Mouse (Mus musculus) myocyte (in vitro differentiated cells): ENCODE results near the gene Zfp445. TPM values are rescaled to one million over a fixed set of nuclear protein-coding genes. Genes with fewer than 3 reads are reported as not detected.
A peak's percentile ranks its signal among the peaks of the same experiment; 100 is the strongest.

Experiments used
- H3K27me3 ChIP-seq: one replicate; pipeline ENCODE4 v1.6.1; 2011; ENCODE audit not compliant: control insufficient read depth, insufficient read depth, insufficient read length
- H3K36me3 ChIP-seq: one replicate; pipeline ENCODE4 v1.6.1; 2011; ENCODE audit not compliant: control insufficient read depth, insufficient read depth
- H3K4me2 ChIP-seq: one replicate; pipeline ENCODE4 v1.6.1; 2011; ENCODE audit warnings: low read depth, control low read depth
- H3K4me3 ChIP-seq: one replicate; pipeline ENCODE4 v1.5.1; 2011; ENCODE audit warnings: mild to moderate bottlenecking, control low read depth, moderate library complexity
- H3K79me2 ChIP-seq: one replicate; pipeline ENCODE4 v1.6.1; 2011; ENCODE audit not compliant: control insufficient read depth, insufficient read depth
- H3ac ChIP-seq: one replicate; pipeline ENCODE4 v1.6.1; 2011; ENCODE audit not compliant: control insufficient read depth, insufficient read length
- CEBPB ChIP-seq: IDR thresholded peaks from 2 replicates; pipeline ENCODE4 v1.6.1; 2011; ENCODE audit warnings: mild to moderate bottlenecking, moderate library complexity; ENCODE audit not compliant: poor library complexity, insufficient read depth, severe bottlenecking
- E2F4 ChIP-seq: IDR thresholded peaks from one replicate; pipeline ENCODE4 v1.6.1; 2011; ENCODE audit warnings: mild to moderate bottlenecking, control low read depth, moderate library complexity; ENCODE audit not compliant: insufficient read depth
- MAX ChIP-seq: IDR thresholded peaks from one replicate; pipeline ENCODE4 v1.6.1; 2011; ENCODE audit warnings: low read depth, mild to moderate bottlenecking, control low read depth
- MYOD1 ChIP-seq, 3 experiments: IDR thresholded peaks; one replicate each; pipeline ENCODE4 v1.6.1; 2011; ENCODE audit warnings: control low read depth in 2 of 3, low read depth in 2 of 3, mild to moderate bottlenecking in 2 of 3, moderate library complexity in 1 of 3; ENCODE audit not compliant: insufficient read length in 2 of 3, control insufficient read depth in 1 of 3
- MYOG ChIP-seq, 3 experiments: IDR thresholded peaks; one replicate each; pipeline ENCODE4 v1.6.1; 2011; ENCODE audit warnings: control low read depth in 2 of 3, low read depth in 2 of 3, mild to moderate bottlenecking in 2 of 3; ENCODE audit not compliant: insufficient read length in 2 of 3, control insufficient read depth in 1 of 3, insufficient read depth in 1 of 3
- POLR2A ChIP-seq: IDR thresholded peaks from one replicate; pipeline ENCODE4 v1.6.1; 2011; ENCODE audit warnings: low read depth, mild to moderate bottlenecking, control low read depth, moderate library complexity; ENCODE audit not compliant: insufficient read length
- POLR2AphosphoS2 ChIP-seq: IDR thresholded peaks from one replicate; pipeline ENCODE4 v1.6.1; 2011; ENCODE audit warnings: low read depth, control low read depth; ENCODE audit not compliant: insufficient read length
- REST ChIP-seq: IDR thresholded peaks from one replicate; pipeline ENCODE4 v1.6.1; 2011; ENCODE audit warnings: mild to moderate bottlenecking, control low read depth, moderate library complexity; ENCODE audit not compliant: insufficient read depth, insufficient read length
- SRF ChIP-seq: IDR thresholded peaks from one replicate; pipeline ENCODE4 v1.6.1; 2011; ENCODE audit warnings: low read depth; ENCODE audit not compliant: control insufficient read depth, insufficient read length
- TCF12 ChIP-seq: IDR thresholded peaks from one replicate; pipeline ENCODE4 v1.6.1; 2011; ENCODE audit warnings: mild to moderate bottlenecking, control low read depth; ENCODE audit not compliant: poor library complexity, insufficient read depth, severe bottlenecking
- TCF3 ChIP-seq: IDR thresholded peaks from one replicate; pipeline ENCODE4 v1.6.1; 2011; ENCODE audit warnings: low read depth, control low read depth; ENCODE audit not compliant: insufficient read length
- USF1 ChIP-seq: IDR thresholded peaks from one replicate; pipeline ENCODE4 v1.6.1; 2011; ENCODE audit warnings: low read depth, mild to moderate bottlenecking, control low read depth, moderate library complexity
- polyA plus RNA-seq: library from polyadenylated mRNA; unstranded; fragments of >200 nt; fragmentation: generic; extraction: Trizol; gene quantifications from one replicate; pipeline ENCODE4 v1.2.1, GENCODE M21; 2012; ENCODE audit warnings: missing spikeins

Gene Zfp445
- polyA plus RNA-seq, 1 experiment, result 10.0 TPM

DNA sequence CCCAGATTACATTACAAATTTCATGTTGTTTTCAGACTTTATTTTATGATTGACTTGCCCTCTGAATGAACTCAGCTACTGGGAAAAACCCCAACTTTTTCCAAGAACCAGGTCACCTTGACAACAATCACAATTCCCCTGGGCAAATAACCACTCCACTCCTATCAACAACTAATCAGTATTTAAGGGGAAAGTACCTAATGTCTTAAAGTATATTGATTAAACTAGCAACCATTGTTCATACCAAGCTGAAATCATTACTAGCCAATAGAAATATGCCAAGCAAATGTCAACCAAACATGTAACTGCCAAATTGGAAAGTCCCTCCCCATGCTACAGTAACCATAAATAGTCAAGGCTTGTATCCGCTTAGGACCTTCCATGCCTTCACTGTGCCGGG is 9.3 kb upstream of the Zfp445 start:
- Histone ChIP-seq H3K36me3 (no peaks in the 10 kb centered on the region), H3K4me2 (no peak overlapping the region), H3ac (no peak overlapping the region), H3K79me2 (no peaks in the 10 kb centered on the region), H3K4me3 (no peak overlapping the region), H3K27me3 (no peaks in the 10 kb centered on the region)
- TF ChIP-seq TCF12, result no peak
- no peak for TF ChIP-seq MYOG (IDR thresholded peaks at IDR 0.05; ENCODE audit: control insufficient read depth in 1 of 3, insufficient read depth in 1 of 3, insufficient read length in 2 of 3, low read depth in 2 of 3)
- TF ChIP-seq E2F4, result no peak
- no peak for TF ChIP-seq MAX
- TF ChIP-seq REST, result no peak
- no peak for TF ChIP-seq MYOD1 (IDR thresholded peaks at IDR 0.05; ENCODE audit: control insufficient read depth in 1 of 3, insufficient read length in 2 of 3, low read depth in 2 of 3)
- no peak for TF ChIP-seq POLR2AphosphoS2
- TF ChIP-seq CEBPB, result no peak
- no peak for TF ChIP-seq SRF
- no peak for TF ChIP-seq POLR2A
- no peak for TF ChIP-seq TCF3
- TF ChIP-seq USF1, result no peak

DNA sequence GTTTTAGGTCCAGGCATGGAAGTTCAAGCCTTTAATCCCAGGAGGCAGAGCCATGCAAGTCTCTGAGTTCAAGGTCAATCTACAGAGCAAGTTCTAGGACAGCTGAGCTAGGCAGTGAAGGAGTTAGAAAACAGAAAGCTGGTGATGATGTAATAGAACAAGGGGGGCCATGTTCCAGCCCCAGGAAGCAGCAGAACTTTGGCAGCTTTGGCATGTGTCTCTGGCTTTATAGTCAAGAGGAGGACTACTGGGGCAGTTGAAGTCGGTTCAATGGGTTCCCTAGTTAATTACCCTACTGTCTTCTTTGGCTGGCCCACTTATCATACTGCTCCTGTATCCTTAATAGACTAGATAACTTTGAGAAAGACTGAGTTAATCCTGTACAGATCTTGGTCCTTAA is 8.8 kb upstream of the Zfp445 start:
- TF ChIP-seq POLR2A (no peak), CEBPB (no peak), USF1 (no peak), MYOD1 (IDR thresholded peaks at IDR 0.05; ENCODE audit: control insufficient read depth in 1 of 3, insufficient read length in 2 of 3, low read depth in 2 of 3) (no peak), TCF12 (no peak), MYOG (IDR thresholded peaks at IDR 0.05; ENCODE audit: control insufficient read depth in 1 of 3, insufficient read depth in 1 of 3, insufficient read length in 2 of 3, low read depth in 2 of 3) (no peak), SRF (no peak), POLR2AphosphoS2 (no peak), MAX (no peak), REST (no peak), TCF3 (no peak), E2F4 (no peak)
- Histone ChIP-seq H3K4me2 (no peak overlapping the region), H3ac (no peak overlapping the region), H3K4me3 (no peak overlapping the region), H3K27me3 (no peaks in the 10 kb centered on the region), H3K79me2 (no peaks in the 10 kb centered on the region), H3K36me3 (no peaks in the 10 kb centered on the region)

DNA sequence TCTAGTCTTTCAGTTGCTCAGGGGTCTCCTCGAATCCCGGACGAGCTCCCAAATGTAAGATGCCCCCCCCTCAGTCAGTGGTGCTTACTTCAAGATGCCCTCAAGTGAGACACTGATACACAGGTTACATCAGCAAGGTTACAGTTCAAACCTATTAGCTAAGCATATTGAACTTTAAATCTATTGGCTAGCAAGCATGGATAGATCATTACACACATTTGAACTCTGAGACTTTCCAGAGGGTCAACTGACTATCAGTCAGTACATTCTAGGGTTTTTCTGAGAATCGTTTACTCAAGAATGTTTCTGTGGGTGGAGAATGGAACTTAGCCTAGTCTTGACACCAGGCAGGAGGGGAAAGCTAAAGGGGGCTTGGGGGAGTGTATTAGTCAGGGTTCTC is 6.8 kb upstream of the Zfp445 start:
- Histone ChIP-seq H3K27me3 (no peaks in the 10 kb centered on the region), H3ac (no peak overlapping the region), H3K4me3 (no peak overlapping the region), H3K36me3 (no peaks in the 10 kb centered on the region), H3K79me2 (no peaks in the 10 kb centered on the region), H3K4me2 (no peak overlapping the region)
- no peak for TF ChIP-seq USF1
- TF ChIP-seq SRF, result no peak
- TF ChIP-seq POLR2A, result no peak
- TF ChIP-seq TCF3, result no peak
- no peak for TF ChIP-seq TCF12
- no peak for TF ChIP-seq MAX
- TF ChIP-seq CEBPB, result no peak
- TF ChIP-seq POLR2AphosphoS2, result no peak
- TF ChIP-seq REST, result no peak
- no peak for TF ChIP-seq E2F4
- no peak for TF ChIP-seq MYOG (IDR thresholded peaks at IDR 0.05; ENCODE audit: control insufficient read depth in 1 of 3, insufficient read depth in 1 of 3, insufficient read length in 2 of 3, low read depth in 2 of 3)
- TF ChIP-seq MYOD1 (IDR thresholded peaks at IDR 0.05; ENCODE audit: control insufficient read depth in 1 of 3, insufficient read length in 2 of 3, low read depth in 2 of 3), result no peak

DNA sequence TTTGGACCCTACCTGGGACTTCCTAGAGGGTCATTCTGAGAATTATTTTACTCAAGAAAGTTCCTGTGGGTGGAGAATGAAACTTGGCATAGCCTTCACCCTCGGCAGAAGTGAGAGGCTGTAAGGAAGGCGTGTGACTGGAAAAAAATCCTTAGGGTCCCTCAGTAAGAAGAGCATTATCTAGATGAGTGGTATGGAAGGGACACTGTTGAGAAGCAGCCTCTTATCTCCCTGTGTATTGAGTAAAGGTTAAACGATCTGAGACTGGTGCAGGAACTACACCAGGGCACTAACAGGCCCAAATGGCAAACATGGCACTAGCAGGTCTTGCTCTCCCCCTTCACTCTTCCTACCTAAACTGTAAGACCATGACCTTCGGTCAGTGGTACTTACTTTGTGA is 386 bp upstream of the Zfp445 start:
- H3K4me2 ChIP-seq, result peak overlapping the region; percentile 66
- TF ChIP-seq E2F4, result no peak
- no peak for TF ChIP-seq TCF12
- no peak for TF ChIP-seq USF1
- TF ChIP-seq TCF3, result no peak
- no peak for TF ChIP-seq MYOG (IDR thresholded peaks at IDR 0.05; ENCODE audit: control insufficient read depth in 1 of 3, insufficient read depth in 1 of 3, insufficient read length in 2 of 3, low read depth in 2 of 3)
- TF ChIP-seq POLR2A, result no peak
- TF ChIP-seq MYOD1 (IDR thresholded peaks at IDR 0.05; ENCODE audit: control insufficient read depth in 1 of 3, insufficient read length in 2 of 3, low read depth in 2 of 3), result no peak
- no peak for TF ChIP-seq REST
- TF ChIP-seq MAX, result no peak
- TF ChIP-seq POLR2AphosphoS2, result no peak
- no peak for TF ChIP-seq SRF
- TF ChIP-seq CEBPB, result no peak
- H3K36me3 ChIP-seq, result peaks cover 14% of the 10 kb centered on the region
- H3K27me3 ChIP-seq, result no peaks in the 10 kb centered on the region
- peaks cover 44% of the 10 kb centered on the region for H3K79me2 ChIP-seq
- peak overlapping the region; percentile 69 for H3ac ChIP-seq
- H3K4me3 ChIP-seq, result peak overlapping the region; percentile 61

DNA sequence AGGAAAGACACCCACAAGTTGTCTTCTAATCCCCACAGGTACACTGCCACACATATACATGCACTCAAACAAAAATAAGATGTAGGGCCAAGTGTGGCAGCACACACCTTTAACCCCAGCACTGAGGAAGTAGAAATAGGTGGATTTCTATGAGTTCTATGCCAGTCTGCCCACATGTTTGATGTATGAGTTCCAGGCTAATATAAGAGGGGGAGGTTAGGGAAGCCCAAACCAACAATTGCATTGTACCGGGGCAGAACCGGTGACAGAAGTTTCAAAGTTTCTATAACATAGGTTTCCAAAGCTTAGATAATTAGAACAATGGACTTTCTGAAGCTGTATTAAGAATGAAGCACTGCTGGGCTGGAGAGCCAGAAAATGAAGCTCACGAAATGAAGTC is 958 bp downstream of the Zfp445 start:
- H3ac ChIP-seq, result no peak overlapping the region
- TF ChIP-seq REST (no peak), TCF3 (no peak), TCF12 (no peak), CEBPB (no peak), SRF (no peak), MAX (no peak), POLR2AphosphoS2 (no peak), E2F4 (no peak), POLR2A (no peak), USF1 (no peak), MYOG (IDR thresholded peaks at IDR 0.05; ENCODE audit: control insufficient read depth in 1 of 3, insufficient read depth in 1 of 3, insufficient read length in 2 of 3, low read depth in 2 of 3) (no peak), MYOD1 (IDR thresholded peaks at IDR 0.05; ENCODE audit: control insufficient read depth in 1 of 3, insufficient read length in 2 of 3, low read depth in 2 of 3) (no peak)
- H3K4me3 ChIP-seq, result peak overlapping the region; percentile 61
- H3K79me2 ChIP-seq, result peaks cover 44% of the 10 kb centered on the region
- H3K27me3 ChIP-seq, result no peaks in the 10 kb centered on the region
- H3K36me3 ChIP-seq, result peaks cover 27% of the 10 kb centered on the region
- H3K4me2 ChIP-seq, result peak overlapping the region; percentile 86
